Mouse (Mus musculus): ENCODE measurements around the gene Mthfd2. TPM values are rescaled to one million over a fixed set of nuclear protein-coding genes. Genes with fewer than 3 reads are reported as not detected.

Mthfd2 gene
- polyA plus RNA-seq (2014; fragmentation: Nextera tagmentation; extraction: Ambion mirVana) = 41.8 and 46.9 TPM in 2 replicates

DNA sequence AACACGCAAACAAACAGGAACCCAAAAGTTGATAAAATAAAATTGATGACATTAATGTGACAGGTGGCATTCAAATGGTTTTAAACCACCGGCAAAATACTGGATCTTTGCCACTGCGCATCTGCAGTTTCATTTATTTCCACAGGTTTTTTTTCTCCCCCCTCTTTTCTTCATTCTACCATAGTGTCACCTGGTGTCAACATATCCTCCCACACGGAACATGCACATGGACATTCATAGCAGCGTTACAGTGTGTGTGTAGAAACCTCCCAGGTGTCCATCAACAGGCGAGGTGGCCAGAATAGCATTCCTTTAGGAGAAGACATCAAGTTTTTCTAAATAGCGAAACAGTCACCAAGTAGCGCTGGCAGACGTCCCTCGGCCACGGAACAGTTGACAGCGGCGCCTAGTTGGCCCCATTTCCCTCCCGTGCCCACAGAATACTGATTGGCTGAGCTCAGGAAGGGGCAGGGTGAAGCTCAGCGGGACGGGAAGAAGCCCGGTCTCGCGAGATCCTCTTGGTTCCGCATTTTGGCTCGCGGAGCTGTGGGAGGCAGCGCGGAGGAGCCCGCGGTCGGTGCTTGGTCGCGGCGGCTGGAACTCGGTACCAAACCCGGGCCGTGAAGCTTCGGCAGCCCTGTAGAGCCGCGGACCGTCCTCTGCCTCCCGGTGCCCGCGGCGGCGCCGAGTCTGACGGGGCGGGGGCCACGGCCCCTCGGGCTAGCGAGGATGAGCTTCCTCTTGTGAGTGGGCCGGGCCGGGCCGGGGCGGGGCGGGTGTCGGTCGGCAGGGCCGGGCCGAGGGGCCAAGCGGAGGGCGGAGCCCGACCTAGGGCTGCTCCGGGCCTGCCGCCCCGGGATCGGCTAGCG lies at the start of gene Mthfd2, which contains the start of gene Mob1a:
TSS of gene Mthfd2 (minus strand) at position 384 of the 869 bp plus-strand sequence.
TSS of gene Mob1a (plus strand) at position 492 of the 869 bp plus-strand sequence.
- 2% methylated on average over 59 of the region's 65 CpGs for WGBS
- no peaks in the 10 kb centered on the region for H3K4me1 ChIP-seq (replicated peaks; ENCODE audit: control insufficient read depth, insufficient read depth, low read length)
- peak; percentile 99 for ATAC-seq (ENCODE audit: low FRiP score)

DNA sequence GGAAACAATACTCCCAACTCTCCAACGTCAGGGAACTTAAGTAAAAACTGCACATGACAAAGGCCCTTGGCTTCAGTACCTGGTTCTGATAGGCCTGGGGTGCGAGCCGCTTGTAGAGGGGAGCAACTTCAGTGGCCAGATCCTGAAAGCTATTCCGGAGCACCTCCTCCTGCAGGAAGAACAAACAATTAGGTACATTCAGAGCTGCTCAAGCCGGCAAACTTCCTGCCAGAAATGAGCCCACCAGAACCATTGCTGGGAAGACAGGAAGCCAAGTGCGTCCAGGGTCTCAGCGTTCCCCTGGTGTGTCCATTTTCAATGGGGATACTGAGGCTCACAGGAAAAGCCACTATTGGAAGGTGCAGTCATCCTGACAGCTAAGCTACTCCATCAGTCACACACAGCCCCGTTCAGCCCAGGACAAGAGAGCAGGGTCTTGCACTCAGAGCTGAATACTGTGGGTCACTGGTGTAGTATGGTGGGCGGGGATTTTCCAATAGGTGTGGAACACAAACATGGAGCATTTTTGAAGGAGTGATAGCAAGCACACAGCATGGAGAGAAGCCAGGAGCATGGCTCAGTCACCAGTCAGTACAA lies 48.1 kb upstream of the Mthfd2 start:
- H3K9ac ChIP-seq (ENCODE audit: low read depth, low read length) = no peak overlapping the region
- H3K27ac ChIP-seq (ENCODE audit: low read depth, low read length) = no peak overlapping the region
- no peaks in the 10 kb centered on the region for H3K27me3 ChIP-seq (ENCODE audit: control insufficient read depth, insufficient read depth, low read length)
- H3K4me2 ChIP-seq (replicated peaks; ENCODE audit: low read depth, low read length) = no peak overlapping the region
- no peaks in the 10 kb centered on the region for H3K9me3 ChIP-seq (ENCODE audit: control insufficient read depth, low read length)
- 85% methylated on average over 9 of the region's 9 CpGs for WGBS
- no peak overlapping the region for H3K4me3 ChIP-seq (ENCODE audit: low read depth, low read length)
- no peak for ATAC-seq (ENCODE audit: low FRiP score)
- no peaks in the 10 kb centered on the region for H3K4me1 ChIP-seq (replicated peaks; ENCODE audit: control insufficient read depth, insufficient read depth, low read length)
- DNase-seq (ENCODE audit: low spot score) = no peak
- peaks cover 34% of the 10 kb centered on the region for H3K36me3 ChIP-seq (ENCODE audit: control insufficient read depth, insufficient read depth, low read length)

More for the DNA sequence above, at the start of gene Mthfd2, which contains the start of gene Mob1a:
- H3K27me3 ChIP-seq (ENCODE audit: control insufficient read depth, insufficient read depth, low read length) = no peaks in the 10 kb centered on the region
- peak; percentile 94 for DNase-seq (ENCODE audit: low spot score)
- H3K36me3 ChIP-seq (ENCODE audit: control insufficient read depth, insufficient read depth, low read length) = no peaks in the 10 kb centered on the region
- peak within 1 kb of the TSS; percentile 90 for H3K27ac ChIP-seq (ENCODE audit: low read depth, low read length)
- H3K9ac ChIP-seq (ENCODE audit: low read depth, low read length) = peak within 1 kb of the TSS; percentile 82
- peak within 1 kb of the TSS; percentile 50 for H3K4me2 ChIP-seq (replicated peaks; ENCODE audit: low read depth, low read length)
- H3K9me3 ChIP-seq (ENCODE audit: control insufficient read depth, low read length) = no peaks in the 10 kb centered on the region
- peak within 1 kb of the TSS; percentile 79 for H3K4me3 ChIP-seq (ENCODE audit: low read depth, low read length)

DNA sequence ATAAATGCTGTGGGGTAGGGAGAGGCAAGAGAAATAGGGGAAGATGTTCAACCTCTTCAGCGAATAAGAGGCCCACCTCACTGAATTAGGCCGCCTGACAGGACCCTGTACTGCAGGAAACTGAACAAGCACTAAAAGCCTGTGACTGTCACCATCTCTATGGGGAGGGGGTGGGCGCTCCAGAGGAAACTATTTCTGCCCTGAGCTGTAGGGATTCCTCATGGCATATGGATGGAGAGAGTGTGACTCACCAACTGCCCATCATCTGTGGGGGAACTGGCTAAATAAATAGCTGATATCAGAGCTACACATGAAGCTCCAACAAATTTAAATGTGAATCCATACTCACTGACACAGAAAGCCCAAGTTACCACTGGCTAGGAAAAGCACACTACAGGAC lies 45.6 kb upstream of the Mthfd2 start:
- DNase-seq (ENCODE audit: low spot score) (no peak), ATAC-seq (ENCODE audit: low FRiP score) (no peak)
- 85% methylated on average over 3 of the region's 3 CpGs for WGBS
- H3K36me3 ChIP-seq (ENCODE audit: control insufficient read depth, insufficient read depth, low read length) = peaks cover 45% of the 10 kb centered on the region
- H3K27ac ChIP-seq (ENCODE audit: low read depth, low read length) = no peak overlapping the region
- H3K9me3 ChIP-seq (ENCODE audit: control insufficient read depth, low read length) = no peaks in the 10 kb centered on the region
- H3K4me3 ChIP-seq (ENCODE audit: low read depth, low read length) = no peak overlapping the region
- H3K27me3 ChIP-seq (ENCODE audit: control insufficient read depth, insufficient read depth, low read length) = no peaks in the 10 kb centered on the region
- H3K9ac ChIP-seq (ENCODE audit: low read depth, low read length) = no peak overlapping the region
- H3K4me1 ChIP-seq (replicated peaks; ENCODE audit: control insufficient read depth, insufficient read depth, low read length) = no peaks in the 10 kb centered on the region
- H3K4me2 ChIP-seq (replicated peaks; ENCODE audit: low read depth, low read length) = no peak overlapping the region

DNA sequence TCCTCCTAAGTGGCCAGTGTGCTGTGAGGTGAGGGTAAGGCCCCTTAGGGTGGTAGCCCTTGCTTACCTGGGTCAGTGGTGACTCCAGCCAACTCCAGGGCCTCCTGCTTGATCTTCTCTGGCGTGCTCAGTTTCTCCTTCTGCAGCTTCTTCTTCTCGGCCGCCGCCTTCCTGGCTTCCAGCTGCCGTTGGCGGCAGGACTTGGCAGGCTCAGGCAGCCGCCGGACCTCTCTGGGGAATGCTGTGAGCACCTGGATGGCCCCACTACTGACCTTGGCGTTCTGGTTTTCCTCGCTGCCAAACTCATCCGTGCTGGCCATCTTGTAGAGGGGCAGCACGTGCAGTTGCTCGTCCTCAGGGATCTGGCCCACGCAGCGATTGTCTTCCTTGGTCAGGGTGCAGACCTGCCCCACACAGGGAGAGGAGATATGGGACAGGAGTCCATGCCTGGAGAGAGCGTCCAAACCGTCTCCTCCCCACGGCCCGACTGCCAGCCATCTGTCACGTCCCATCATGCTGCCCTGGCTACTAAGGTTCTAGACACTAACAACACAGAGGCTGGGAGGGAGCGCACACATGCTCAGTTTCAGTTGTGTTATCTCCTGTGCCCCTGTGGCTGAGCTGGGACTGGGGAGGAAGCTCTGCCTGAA lies 44.7 kb upstream of the Mthfd2 start:
- 93% methylated on average over 21 of the region's 21 CpGs for WGBS
- no peaks in the 10 kb centered on the region for H3K4me1 ChIP-seq (replicated peaks; ENCODE audit: control insufficient read depth, insufficient read depth, low read length)
- no peaks in the 10 kb centered on the region for H3K9me3 ChIP-seq (ENCODE audit: control insufficient read depth, low read length)
- no peak for ATAC-seq (ENCODE audit: low FRiP score)
- peaks cover 43% of the 10 kb centered on the region for H3K36me3 ChIP-seq (ENCODE audit: control insufficient read depth, insufficient read depth, low read length)
- no peak for DNase-seq (ENCODE audit: low spot score)
- no peak overlapping the region for H3K27ac ChIP-seq (ENCODE audit: low read depth, low read length)
- no peak overlapping the region for H3K4me3 ChIP-seq (ENCODE audit: low read depth, low read length)
- no peak overlapping the region for H3K4me2 ChIP-seq (replicated peaks; ENCODE audit: low read depth, low read length)
- no peaks in the 10 kb centered on the region for H3K27me3 ChIP-seq (ENCODE audit: control insufficient read depth, insufficient read depth, low read length)
- no peak overlapping the region for H3K9ac ChIP-seq (ENCODE audit: low read depth, low read length)

DNA sequence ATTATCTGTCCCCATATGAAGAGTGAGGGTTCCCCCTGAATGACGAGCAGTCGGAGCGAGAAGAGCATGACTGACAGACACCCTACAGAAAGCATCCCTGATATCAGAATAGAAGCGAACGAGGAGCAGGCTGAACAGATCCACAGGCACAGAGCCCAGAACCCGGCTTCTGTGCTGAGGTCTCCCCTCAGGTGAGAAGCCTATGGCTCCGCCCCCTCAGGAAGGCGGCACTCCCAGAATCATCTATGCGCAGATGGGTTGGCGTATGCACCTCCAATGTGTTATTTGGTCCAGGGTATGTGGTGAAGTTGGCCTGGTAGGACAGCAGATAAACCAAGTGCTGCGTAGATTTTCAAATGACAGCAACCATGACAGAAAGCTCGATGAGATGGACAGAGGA lies 37.4 kb upstream of the Mthfd2 start:
- Histone ChIP-seq H3K27me3 (ENCODE audit: control insufficient read depth, insufficient read depth, low read length) (no peaks in the 10 kb centered on the region), H3K9ac (ENCODE audit: low read depth, low read length) (no peak overlapping the region), H3K9me3 (ENCODE audit: control insufficient read depth, low read length) (no peaks in the 10 kb centered on the region), H3K27ac (ENCODE audit: low read depth, low read length) (no peak overlapping the region), H3K4me1 (replicated peaks; ENCODE audit: control insufficient read depth, insufficient read depth, low read length) (no peaks in the 10 kb centered on the region), H3K4me2 (replicated peaks; ENCODE audit: low read depth, low read length) (no peak overlapping the region), H3K36me3 (ENCODE audit: control insufficient read depth, insufficient read depth, low read length) (peaks cover 5% of the 10 kb centered on the region; the same call in 1 of the 2 replicates), H3K4me3 (ENCODE audit: low read depth, low read length) (no peak overlapping the region)
- WGBS = 95% methylated on average over 12 of the region's 12 CpGs
- no peak for ATAC-seq (ENCODE audit: low FRiP score)
- no peak for DNase-seq (ENCODE audit: low spot score)

DNA sequence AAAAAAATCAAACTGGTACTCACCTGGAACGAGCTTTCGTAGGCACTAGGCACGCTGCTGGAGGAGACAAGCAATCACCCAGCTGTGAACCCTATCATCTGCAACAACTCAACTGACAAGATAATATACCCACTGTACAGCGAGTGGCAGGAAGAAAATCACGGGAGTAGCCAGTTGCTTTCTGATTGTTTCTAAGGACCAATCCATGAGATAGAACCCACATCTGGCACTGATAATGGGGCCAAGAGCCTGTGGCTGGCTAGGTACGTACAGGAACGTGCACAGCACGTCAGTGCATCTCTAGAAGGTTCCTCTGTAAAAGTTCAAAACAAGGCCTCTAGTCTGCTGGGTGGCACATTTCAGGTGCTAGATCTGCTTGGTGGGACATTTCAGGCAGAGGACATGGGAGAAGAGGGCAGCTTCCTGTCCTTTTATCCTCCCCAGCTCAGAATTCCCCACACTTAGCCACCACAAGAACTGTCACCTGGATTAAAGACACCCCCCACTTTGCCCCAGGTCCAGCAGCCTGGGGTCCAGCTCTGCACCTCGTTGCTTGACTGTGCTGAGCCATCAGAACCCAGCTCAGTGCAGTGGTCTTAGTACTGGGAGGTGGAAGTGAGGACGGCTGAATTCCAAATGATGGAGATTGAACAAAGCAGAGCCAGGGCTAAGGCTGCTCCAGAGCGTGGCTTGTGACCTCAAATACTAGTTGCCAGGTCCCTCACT lies 36.0 kb upstream of the Mthfd2 start:
- Histone ChIP-seq H3K27me3 (ENCODE audit: control insufficient read depth, insufficient read depth, low read length) (no peaks in the 10 kb centered on the region), H3K27ac (ENCODE audit: low read depth, low read length) (no peak overlapping the region), H3K9me3 (ENCODE audit: control insufficient read depth, low read length) (no peaks in the 10 kb centered on the region), H3K4me2 (replicated peaks; ENCODE audit: low read depth, low read length) (no peak overlapping the region), H3K9ac (ENCODE audit: low read depth, low read length) (no peak overlapping the region), H3K4me3 (ENCODE audit: low read depth, low read length) (no peak overlapping the region), H3K36me3 (ENCODE audit: control insufficient read depth, insufficient read depth, low read length) (no peaks in the 10 kb centered on the region; the same call in 1 of the 2 replicates), H3K4me1 (replicated peaks; ENCODE audit: control insufficient read depth, insufficient read depth, low read length) (no peaks in the 10 kb centered on the region)
- WGBS = 90% methylated on average over 11 of the region's 11 CpGs
- DNase-seq (ENCODE audit: low spot score) (no peak), ATAC-seq (ENCODE audit: low FRiP score) (no peak)

DNA sequence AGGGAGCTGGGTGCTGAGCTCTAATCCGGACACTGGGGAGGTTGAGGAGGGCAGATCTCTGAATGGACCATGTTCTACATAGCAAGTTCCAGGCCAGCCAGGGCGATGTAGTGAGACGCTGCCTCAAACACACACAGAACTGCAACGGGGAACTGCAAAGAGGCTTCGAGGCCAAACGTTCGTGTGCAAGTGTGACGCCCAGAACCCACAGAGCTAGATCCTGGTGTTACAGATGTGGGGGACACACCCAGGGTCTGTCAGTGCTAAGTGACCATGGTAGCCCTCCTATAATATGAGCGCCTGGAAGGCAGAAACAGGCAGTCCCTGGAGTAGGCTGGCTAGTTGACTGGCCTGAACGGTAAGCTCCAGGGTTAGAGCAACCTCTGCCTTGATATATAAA lies 31.7 kb upstream of the Mthfd2 start:
- Histone ChIP-seq H3K27ac (ENCODE audit: low read depth, low read length) (no peak overlapping the region), H3K9me3 (ENCODE audit: control insufficient read depth, low read length) (no peaks in the 10 kb centered on the region), H3K4me3 (ENCODE audit: low read depth, low read length) (no peak overlapping the region), H3K4me1 (replicated peaks; ENCODE audit: control insufficient read depth, insufficient read depth, low read length) (no peaks in the 10 kb centered on the region), H3K4me2 (replicated peaks; ENCODE audit: low read depth, low read length) (no peak overlapping the region), H3K36me3 (ENCODE audit: control insufficient read depth, insufficient read depth, low read length) (no peaks in the 10 kb centered on the region), H3K27me3 (ENCODE audit: control insufficient read depth, insufficient read depth, low read length) (no peaks in the 10 kb centered on the region), H3K9ac (ENCODE audit: low read depth, low read length) (no peak overlapping the region)
- DNase-seq (ENCODE audit: low spot score) (no peak), ATAC-seq (ENCODE audit: low FRiP score) (no peak)
- 92% methylated on average over 10 of the region's 10 CpGs for WGBS

DNA sequence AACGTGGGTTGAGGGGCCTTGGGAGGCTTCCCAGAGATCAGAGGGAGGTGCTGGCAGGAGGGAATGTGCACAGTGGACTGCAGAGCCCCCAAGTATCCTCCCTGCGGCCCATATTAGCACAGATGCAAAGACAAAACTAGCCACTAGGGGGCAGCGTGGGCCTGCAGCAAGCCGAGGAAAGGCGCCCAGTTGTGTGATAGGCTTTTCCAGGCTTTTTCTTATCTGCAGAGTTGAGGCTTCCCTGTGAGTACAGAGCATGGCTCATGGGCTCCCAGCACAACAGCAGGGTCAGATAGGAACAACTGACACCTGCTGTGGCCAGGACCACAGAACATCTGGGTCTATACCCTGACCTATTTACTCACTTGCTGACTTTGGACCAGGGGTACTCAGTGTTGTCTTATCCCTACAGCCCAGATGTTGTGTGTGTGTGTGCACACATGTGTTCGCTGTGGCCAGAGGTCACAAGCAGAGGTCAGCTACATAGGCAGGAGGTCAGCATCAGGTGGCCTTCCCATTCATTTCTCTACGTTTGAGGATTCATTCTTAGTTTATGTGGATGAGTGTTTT lies 30.9 kb upstream of the Mthfd2 start:
- 23% methylated on average over 7 of the region's 7 CpGs for WGBS
- H3K9me3 ChIP-seq (ENCODE audit: control insufficient read depth, low read length) = no peaks in the 10 kb centered on the region
- H3K27me3 ChIP-seq (ENCODE audit: control insufficient read depth, insufficient read depth, low read length) = no peaks in the 10 kb centered on the region
- no peak overlapping the region for H3K4me2 ChIP-seq (replicated peaks; ENCODE audit: low read depth, low read length)
- H3K9ac ChIP-seq (ENCODE audit: low read depth, low read length) = no peak overlapping the region
- H3K27ac ChIP-seq (ENCODE audit: low read depth, low read length) = no peak overlapping the region
- DNase-seq (ENCODE audit: low spot score) (peak; percentile 91), ATAC-seq (ENCODE audit: low FRiP score) (peak; percentile 73; the same call in 1 of the 2 replicates)
- H3K4me3 ChIP-seq (ENCODE audit: low read depth, low read length) = no peak overlapping the region
- H3K36me3 ChIP-seq (ENCODE audit: control insufficient read depth, insufficient read depth, low read length) = no peaks in the 10 kb centered on the region
- no peaks in the 10 kb centered on the region for H3K4me1 ChIP-seq (replicated peaks; ENCODE audit: control insufficient read depth, insufficient read depth, low read length)
